ENCODE assay signal across 15 mouse cellular contexts in the genomic region with DNA sequence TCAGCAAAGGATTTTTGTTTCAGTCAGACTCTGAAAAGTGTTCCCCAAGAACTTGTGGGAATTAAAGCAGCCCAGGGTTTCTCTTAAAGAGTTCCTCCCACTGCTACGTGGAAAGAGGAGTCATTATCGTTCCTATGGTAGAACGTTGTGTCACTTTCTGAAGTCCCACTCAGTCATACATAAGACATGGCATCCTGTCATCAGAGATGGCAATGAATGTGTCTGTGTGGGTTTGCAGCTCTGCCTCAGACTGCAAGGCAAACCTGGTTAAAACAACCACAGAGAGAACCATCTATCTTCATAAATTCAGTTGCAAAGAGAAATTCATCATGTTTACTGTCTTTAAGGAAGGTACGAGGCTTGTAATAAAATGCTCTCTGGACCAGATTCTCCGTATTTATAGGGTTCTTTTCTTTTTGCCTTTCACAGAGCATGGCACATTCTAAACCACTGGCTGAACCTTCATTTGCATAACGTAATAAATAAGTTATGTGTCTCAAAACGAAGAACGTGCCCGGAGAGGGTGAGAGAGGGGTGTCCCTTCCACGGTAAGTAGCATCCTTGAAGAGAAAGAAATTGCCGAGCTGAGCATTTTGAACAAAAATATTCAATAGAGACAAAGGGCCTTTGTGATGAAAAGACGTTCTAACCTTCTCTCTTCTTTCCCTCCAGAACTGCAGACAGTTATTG.
DNase-seq lines count a peak whose midpoint lies in the region; ATAC-seq lines count a peak whose summit lies in the region.
"Had no signal": no experiment of that assay in that cellular context is flagged by ENCODE, and none has a peak within 500 bp of the region (broad histone marks: within the 10 kb centered on the region; RNA-seq: fewer than 3 reads in every experiment).

No protein-coding gene starts in this region.

- H3K9ac ChIP-seq in hindbrain, embryonic 12.5 days: no peak overlapping the region
- H3K9ac ChIP-seq in midbrain, embryonic 14.5 days (replicated peaks; ENCODE audit: low read length): peak overlapping the region; percentile 13; the same call in 1 of the 2 replicates
- H3K9ac ChIP-seq: embryonic facial prominence, embryonic 15.5 days had no signal

- H3K9me3 ChIP-seq in hindbrain, embryonic 12.5 days (replicated peaks): no peaks in the 10 kb centered on the region
- H3K9me3 ChIP-seq in midbrain, embryonic 14.5 days (ENCODE audit: control insufficient read depth, low read length): no peaks in the 10 kb centered on the region
- H3K9me3 ChIP-seq: embryonic facial prominence, embryonic 15.5 days had no signal

- no peak overlapping the region for H3K4me3 ChIP-seq in hindbrain, embryonic 12.5 days
- no peak overlapping the region for H3K4me3 ChIP-seq in midbrain, embryonic 14.5 days (replicated peaks; ENCODE audit: low read depth, low read length)
- H3K4me3 ChIP-seq: embryonic facial prominence, embryonic 15.5 days; heart, adult 2 months had no signal

- H3K4me2 ChIP-seq in hindbrain, embryonic 12.5 days (replicated peaks): 0 out of 2 replicates have a peak overlapping the region, but pooled peaks have one; percentile 7
- H3K4me2 ChIP-seq in midbrain, embryonic 14.5 days (ENCODE audit: low read length): peak overlapping the region; percentile 39
- H3K4me2 ChIP-seq: embryonic facial prominence, embryonic 15.5 days had no signal

- WGBS in hindbrain, embryonic 12.5 days: 38% methylated on average over 12 of the region's 12 CpGs
- WGBS in midbrain, embryonic 14.5 days: 23% methylated on average over 12 of the region's 12 CpGs

- H3K36me3 ChIP-seq in hindbrain, embryonic 12.5 days: no peaks in the 10 kb centered on the region
- no peaks in the 10 kb centered on the region for H3K36me3 ChIP-seq in midbrain, embryonic 14.5 days (ENCODE audit: control insufficient read depth, insufficient read depth, low read length)
- H3K36me3 ChIP-seq: embryonic facial prominence, embryonic 15.5 days had no signal

- DNase-seq in right cerebral cortex, adult 18-20 months: peak; percentile 11
- no peak for DNase-seq in right cerebral cortex, postnatal 36 days (ENCODE audit: low spot score in 2 of 2)
- peak; percentile 36 for DNase-seq in midbrain, embryonic 14.5 days
- DNase-seq in cerebellum, adult 11 months: no peak
- DNase-seq in c-Kit-positive CD71-positive TER-119-positive erythroid progenitor cells, embryonic 14.5 days (ENCODE audit: low spot score): no peak
- DNase-seq: cerebellum, adult 18-20 months; heart, adult 2 months; heart, postnatal 10 days; lung, adult 2 months had no signal

- peak; percentile 61 for ATAC-seq in hindbrain, embryonic 12.5 days (ENCODE audit: low FRiP score)
- peak; percentile 57 for ATAC-seq in midbrain, embryonic 14.5 days (ENCODE audit: low FRiP score, low TSS enrichment)
- no peak for ATAC-seq in inflammation-experienced regulatory T-cells, adult 6 months
- ATAC-seq: activated CD4-positive, CD25-positive, alpha-beta regulatory T cell, adult 4 months; intestine, embryonic 16.5 days had no signal

- H3K27me3 ChIP-seq in hindbrain, embryonic 12.5 days: no peaks in the 10 kb centered on the region
- H3K27me3 ChIP-seq in midbrain, embryonic 14.5 days (ENCODE audit: control insufficient read depth, insufficient read depth, low read length): no peaks in the 10 kb centered on the region
- H3K27me3 ChIP-seq: embryonic facial prominence, embryonic 15.5 days had no signal

- no peak overlapping the region for H3K27ac ChIP-seq in hindbrain, embryonic 12.5 days
- peak overlapping the region; percentile 57 for H3K27ac ChIP-seq in midbrain, embryonic 14.5 days (replicated peaks; ENCODE audit: low read depth, low read length)
- H3K27ac ChIP-seq: embryonic facial prominence, embryonic 15.5 days; heart, adult 2 months; macrophage had no signal

- 0 out of 2 replicates have a peak, but pooled peaks cover 6% of the 10 kb centered on the region for H3K4me1 ChIP-seq in hindbrain, embryonic 12.5 days
- peaks cover 9% of the 10 kb centered on the region for H3K4me1 ChIP-seq in midbrain, embryonic 14.5 days (ENCODE audit: control insufficient read depth, insufficient read depth, low read length)
- H3K4me1 ChIP-seq: embryonic facial prominence, embryonic 15.5 days had no signal

Comparison
In these comparisons a context has a peak if more than half of its experiments do, and no peak if none do; other contexts are left out.
1. DNase-seq: peak in right cerebral cortex, adult 18-20 months (single experiment) and midbrain, embryonic 14.5 days (single experiment); none in right cerebral cortex, postnatal 36 days (0 of 2), cerebellum, adult 11 months (single experiment) and c-Kit-positive CD71-positive TER-119-positive erythroid progenitor cells, embryonic 14.5 days (single experiment).